Mouse (Mus musculus) limb, embryonic 15.5 days (tissue): Measurements from ENCODE around the gene Tcf3. TPM values are rescaled to one million over a fixed set of nuclear protein-coding genes. Genes with fewer than 3 reads are reported as not detected.

Experiments used
- ATAC-seq: fragments of 200-750 bp; cut with Nextera tagmentation; 2 replicates; pipeline ENCODE4 v1.8.0; 2017; ENCODE audit warnings: low read depth, moderate TSS enrichment; ENCODE audit not compliant: insufficient number of reproducible peaks, low FRiP score, low TSS enrichment
- H3K27ac ChIP-seq: fragments of 300-500 bp; sonication (generic); 2 replicates; pipeline ENCODE4 v1.5.1; 2015; ENCODE audit warnings: moderate library complexity, mild to moderate bottlenecking, inconsistent platforms
- H3K27me3 ChIP-seq: fragments of 300-500 bp; sonication (generic); 2 replicates; pipeline ENCODE4 v1.6.1; 2015; ENCODE audit warnings: inconsistent platforms
- H3K36me3 ChIP-seq: fragments of 300-500 bp; sonication (generic); 2 replicates; pipeline ENCODE4 v1.6.1; 2015; ENCODE audit warnings: inconsistent platforms
- H3K4me1 ChIP-seq: fragments of 300-500 bp; sonication (generic); 2 replicates; pipeline ENCODE4 v1.6.1; 2015; ENCODE audit warnings: inconsistent platforms
- H3K4me2 ChIP-seq: fragments of 300-500 bp; sonication (generic); 2 replicates; pipeline ENCODE4 v1.6.1; 2015; ENCODE audit warnings: mild to moderate bottlenecking, inconsistent platforms
- H3K4me3 ChIP-seq: fragments of 300-500 bp; sonication (generic); 2 replicates; pipeline ENCODE4 v1.5.1; 2015; ENCODE audit warnings: mild to moderate bottlenecking, inconsistent platforms
- H3K9ac ChIP-seq: fragments of 300-500 bp; sonication (generic); 2 replicates; pipeline ENCODE4 v1.6.1; 2015; ENCODE audit warnings: inconsistent platforms
- H3K9me3 ChIP-seq: fragments of 300-500 bp; sonication (generic); 2 replicates; pipeline ENCODE4 v1.6.1; 2016; ENCODE audit warnings: inconsistent platforms
- WGBS: fragments of 180-500 bp; shearing (Covaris S2); methylation state at CpG from one replicate; pipeline ENCODE4 v1.1.7; 2015; 5-methylcytosine and 5-hydroxymethylcytosine counted together
- polyA plus RNA-seq: library from polyadenylated mRNA; unstranded; fragments of >200 nt; fragmentation: Nextera tagmentation; extraction: Ambion mirVana; gene quantifications from 2 replicates; pipeline ENCODE4 v1.2.1, GENCODE M21; 2015

Tcf3 gene
- 94.8 and 110 TPM in 2 replicates for polyA plus RNA-seq

GRCm38 (mm10) chr10:80433513-80434232 lies at the start of gene Tcf3:
TSS of gene Tcf3 (minus strand) at chr10:80433647.
- Histone ChIP-seq H3K9me3 (no peaks in the 10 kb centered on the region), H3K4me3 (peak within 1 kb of the TSS; percentile 96), H3K4me1 (peaks cover 41% of the 10 kb centered on the region), H3K27ac (peak within 1 kb of the TSS; percentile 94), H3K4me2 (peak within 1 kb of the TSS; percentile 65), H3K36me3 (peaks cover 27% of the 10 kb centered on the region), H3K27me3 (peaks cover 7% of the 10 kb centered on the region), H3K9ac (peak within 1 kb of the TSS; percentile 99)
- under 1% methylated on average over 39 of the region's 61 CpGs for WGBS
- ATAC-seq: peak; percentile 92

- H3K4me1 ChIP-seq: no peaks in the 10 kb centered on the region
Observed at GRCm38 (mm10) chr10:80481002-80481401, 47.6 kb upstream of the Tcf3 start.

GRCm38 (mm10) chr10:80478531-80478930 lies 45.1 kb upstream of the Tcf3 start:
- Histone ChIP-seq H3K27me3 (peaks cover 47% of the 10 kb centered on the region), H3K27ac (no peak overlapping the region), H3K4me1 (0 out of 2 replicates have a peak, but pooled peaks cover 7% of the 10 kb centered on the region), H3K4me3 (no peak overlapping the region), H3K9ac (no peak overlapping the region), H3K36me3 (no peaks in the 10 kb centered on the region), H3K4me2 (no peak overlapping the region), H3K9me3 (no peaks in the 10 kb centered on the region)
- 73% methylated on average over 5 of the region's 5 CpGs for WGBS
- no peak for ATAC-seq

More at GRCm38 (mm10) chr10:80481002-80481401, 47.6 kb upstream of the Tcf3 start:
- H3K27ac ChIP-seq: no peak overlapping the region
- WGBS: 6% methylated on average over 5 of the region's 5 CpGs
- ATAC-seq: no peak
- peaks cover 71% of the 10 kb centered on the region for H3K27me3 ChIP-seq
- H3K9me3 ChIP-seq: no peaks in the 10 kb centered on the region
- no peak overlapping the region for H3K4me2 ChIP-seq
- no peak overlapping the region for H3K4me3 ChIP-seq
- no peak overlapping the region for H3K9ac ChIP-seq
- H3K36me3 ChIP-seq: no peaks in the 10 kb centered on the region

- 0 out of 2 replicates have a peak, but pooled peaks cover 7% of the 10 kb centered on the region for H3K4me1 ChIP-seq
- 0 out of 2 replicates have a peak overlapping the region, but pooled peaks have one; percentile 39 for H3K9ac ChIP-seq
- H3K4me2 ChIP-seq: peak overlapping the region; percentile 87
- H3K27me3 ChIP-seq: peaks cover 47% of the 10 kb centered on the region
- H3K36me3 ChIP-seq: no peaks in the 10 kb centered on the region
- ATAC-seq: peak; percentile 83
- peak overlapping the region; percentile 61 for H3K4me3 ChIP-seq
- WGBS: under 1% methylated on average over 58 of the region's 58 CpGs
- H3K9me3 ChIP-seq: no peaks in the 10 kb centered on the region
- peak overlapping the region; percentile 58; the same call in 1 of the 2 replicates for H3K27ac ChIP-seq
Observed at GRCm38 (mm10) chr10:80475290-80475959, 42.0 kb upstream of the Tcf3 start.

GRCm38 (mm10) chr10:80465066-80465465 lies 31.6 kb upstream of the Tcf3 start:
- Histone ChIP-seq H3K36me3 (no peaks in the 10 kb centered on the region), H3K27me3 (peaks cover 46% of the 10 kb centered on the region), H3K27ac (no peak overlapping the region), H3K4me1 (peaks cover 5% of the 10 kb centered on the region), H3K4me3 (no peak overlapping the region), H3K9ac (no peak overlapping the region), H3K9me3 (no peaks in the 10 kb centered on the region), H3K4me2 (no peak overlapping the region)
- 55% methylated on average over 5 of the region's 5 CpGs for WGBS
- ATAC-seq: no peak

GRCm38 (mm10) chr10:80464381-80465035 lies 31.1 kb upstream of the Tcf3 start:
- Histone ChIP-seq H3K27ac (no peak overlapping the region), H3K27me3 (peaks cover 48% of the 10 kb centered on the region), H3K4me3 (no peak overlapping the region), H3K4me2 (no peak overlapping the region), H3K4me1 (peaks cover 5% of the 10 kb centered on the region), H3K9me3 (no peaks in the 10 kb centered on the region), H3K9ac (no peak overlapping the region), H3K36me3 (no peaks in the 10 kb centered on the region)
- no peak for ATAC-seq
- 7% methylated on average over 18 of the region's 19 CpGs for WGBS

GRCm38 (mm10) chr10:80461346-80461745 lies 27.9 kb upstream of the Tcf3 start:
- no peak for ATAC-seq
- peaks cover 51% of the 10 kb centered on the region for H3K27me3 ChIP-seq

GRCm38 (mm10) chr10:80460324-80460723 lies 26.9 kb upstream of the Tcf3 start:
- H3K27me3 ChIP-seq: peaks cover 47% of the 10 kb centered on the region
- ATAC-seq: no peak

More at GRCm38 (mm10) chr10:80461346-80461745, 27.9 kb upstream of the Tcf3 start:
- Histone ChIP-seq H3K4me1 (peaks cover 5% of the 10 kb centered on the region), H3K4me3 (no peak overlapping the region), H3K9me3 (no peaks in the 10 kb centered on the region), H3K36me3 (no peaks in the 10 kb centered on the region), H3K9ac (no peak overlapping the region), H3K4me2 (no peak overlapping the region), H3K27ac (no peak overlapping the region)
- WGBS: 68% methylated on average over 7 of the region's 7 CpGs

GRCm38 (mm10) chr10:80459671-80460070 lies 26.2 kb upstream of the Tcf3 start:
- no peak overlapping the region for H3K27ac ChIP-seq
- ATAC-seq: no peak
- no peaks in the 10 kb centered on the region for H3K9me3 ChIP-seq
- H3K9ac ChIP-seq: no peak overlapping the region
- H3K36me3 ChIP-seq: no peaks in the 10 kb centered on the region
- no peak overlapping the region for H3K4me3 ChIP-seq
- H3K4me1 ChIP-seq: peaks cover 3% of the 10 kb centered on the region
- no peak overlapping the region for H3K4me2 ChIP-seq
- WGBS: 80% methylated on average over 11 of the region's 11 CpGs
- H3K27me3 ChIP-seq: peaks cover 41% of the 10 kb centered on the region

More at GRCm38 (mm10) chr10:80460324-80460723, 26.9 kb upstream of the Tcf3 start:
- Histone ChIP-seq H3K9me3 (no peaks in the 10 kb centered on the region), H3K4me1 (peaks cover 5% of the 10 kb centered on the region), H3K27ac (no peak overlapping the region), H3K4me2 (no peak overlapping the region), H3K36me3 (no peaks in the 10 kb centered on the region), H3K4me3 (no peak overlapping the region), H3K9ac (no peak overlapping the region)
- WGBS: 67% methylated on average over 4 of the region's 4 CpGs

GRCm38 (mm10) chr10:80459236-80459635 lies 25.8 kb upstream of the Tcf3 start:
- H3K9ac ChIP-seq: no peak overlapping the region
- no peak for ATAC-seq
- H3K4me1 ChIP-seq: no peaks in the 10 kb centered on the region
- 53% methylated on average over 10 of the region's 10 CpGs for WGBS
- H3K27ac ChIP-seq: no peak overlapping the region
- H3K4me3 ChIP-seq: no peak overlapping the region
- peaks cover 38% of the 10 kb centered on the region for H3K27me3 ChIP-seq
- H3K4me2 ChIP-seq: no peak overlapping the region
- no peaks in the 10 kb centered on the region for H3K36me3 ChIP-seq
- no peaks in the 10 kb centered on the region for H3K9me3 ChIP-seq

- Histone ChIP-seq H3K27me3 (peaks cover 45% of the 10 kb centered on the region), H3K27ac (no peak overlapping the region), H3K4me3 (no peak overlapping the region), H3K9me3 (no peaks in the 10 kb centered on the region), H3K36me3 (no peaks in the 10 kb centered on the region), H3K4me1 (peaks cover under 1% of the 10 kb centered on the region; the same call in 1 of the 2 replicates), H3K4me2 (no peak overlapping the region), H3K9ac (no peak overlapping the region)
- WGBS: 88% methylated on average over 5 of the region's 5 CpGs
- ATAC-seq: no peak
Observed at GRCm38 (mm10) chr10:80455697-80456096, 22.2 kb upstream of the Tcf3 start.
